Mouse (Mus musculus): ENCODE data around the gene Srsy.
"Not testable (repeated sequence)": the region's sequence is repeated elsewhere in the genome, so short reads cannot be mapped to it uniquely, and the experiment has no call there.

Gene Srsy

DNA sequence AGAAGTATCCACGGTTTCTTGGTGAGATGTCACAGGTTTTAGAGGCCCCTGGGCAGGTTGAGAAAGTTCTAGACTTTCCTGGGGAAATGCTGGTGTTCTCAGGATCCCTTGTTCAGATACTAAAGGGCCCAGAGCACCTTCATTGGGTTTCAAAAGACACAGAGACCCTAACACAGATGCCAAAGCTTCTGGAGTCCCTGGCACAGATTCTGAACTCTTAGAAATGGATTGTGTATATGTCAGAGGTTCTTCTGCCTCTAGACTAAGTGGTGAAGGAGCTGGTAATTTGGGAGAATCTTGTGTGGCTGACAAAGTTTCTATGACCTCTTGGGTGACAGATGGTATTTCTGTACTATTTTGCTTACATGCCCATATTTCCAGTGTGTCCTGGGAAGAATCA, at the start of gene Srsy:
Gene Srsy, minus strand, starts transcription at position 101 of the 400 bp plus-strand sequence.
- not testable (repeated sequence) for DNase-seq (ENCODE audit: low read depth, low spot score)
